Mouse (Mus musculus): Measurements from ENCODE around the gene Cenpa.

The Cenpa gene

GRCm38 (mm10) chr5:30717991-30718703 lies 51.6 kb downstream of the Cenpa start:
- DNase-seq (ENCODE audit: inconsistent age in 2 of 2, low spot score in 1 of 2), result no peak

- DNase-seq (ENCODE audit: inconsistent age in 2 of 2, low spot score in 1 of 2), result no peak
Measured at GRCm38 (mm10) chr5:30721935-30722334, 55.4 kb downstream of the Cenpa start.
